Mouse (Mus musculus): Measurements from ENCODE around the gene Glod5. TPM values are rescaled to one million over a fixed set of nuclear protein-coding genes. Genes with fewer than 3 reads are reported as not detected.

Gene Glod5
- total RNA-seq, 1 experiment from 2014 or later = not detected

- ATAC-seq (replicated peaks; ENCODE audit: low read depth, poor library complexity, severe bottlenecking) = peak; percentile 89
Measured at GRCm38 (mm10) chrX:7971292-7971691, 47.0 kb downstream of the Glod5 start.

GRCm38 (mm10) chrX:7968899-7969298, 49.4 kb downstream of the Glod5 start:
- no peak for ATAC-seq (replicated peaks; ENCODE audit: low read depth, poor library complexity, severe bottlenecking)

GRCm38 (mm10) chrX:7968226-7968625, 50.1 kb downstream of the Glod5 start:
- ATAC-seq (replicated peaks; ENCODE audit: low read depth, poor library complexity, severe bottlenecking) = peak; percentile 26; the same call in 1 of the 2 replicates

- ATAC-seq (replicated peaks; ENCODE audit: low read depth, poor library complexity, severe bottlenecking) = peak; percentile 46
Measured at GRCm38 (mm10) chrX:7967596-7968201, 50.6 kb downstream of the Glod5 start.

- ATAC-seq (replicated peaks; ENCODE audit: low read depth, poor library complexity, severe bottlenecking) = no peak
Measured at GRCm38 (mm10) chrX:7966161-7966560, 52.1 kb downstream of the Glod5 start.

GRCm38 (mm10) chrX:7963829-7964626, 54.3 kb downstream of the Glod5 start:
- peak; percentile 54 for ATAC-seq (replicated peaks; ENCODE audit: low read depth, poor library complexity, severe bottlenecking)

- no peak for ATAC-seq (replicated peaks; ENCODE audit: low read depth, poor library complexity, severe bottlenecking)
Measured at GRCm38 (mm10) chrX:7958868-7959267, 59.4 kb downstream of the Glod5 start.

Other genes starting within 250 kb of the Glod5 start
- 73.1 and 85.8 TPM in 2 replicates for gene Gripap1, start 228.7 kb downstream of the Glod5 start, total RNA-seq (2017)
- gene Kcnd1, start 196.2 kb downstream of the Glod5 start, total RNA-seq (2017) = 0.91 TPM in 1 of 2 replicates, not detected in the other
- gene Otud5, start 177.1 kb downstream of the Glod5 start, total RNA-seq (2017) = 57.0 and 57.9 TPM in 2 replicates
- 2.2 and 5.0 TPM in 2 replicates for gene Pim2, start 140.2 kb downstream of the Glod5 start, total RNA-seq (2017)
- gene Slc35a2, start 134.5 kb downstream of the Glod5 start, total RNA-seq (2017) = 10.5 and 13.2 TPM in 2 replicates
- gene Pqbp1, start 119.2 kb downstream of the Glod5 start, total RNA-seq (2017) = 156 and 162 TPM in 2 replicates
- 42.2 and 54.8 TPM in 2 replicates for gene Timm17b, start 119.1 kb downstream of the Glod5 start, total RNA-seq (2017)
- gene Gm10491, start 110.7 kb downstream of the Glod5 start, total RNA-seq (2017) = not detected in 2 replicates
- gene Gm10490, start 109.0 kb downstream of the Glod5 start, total RNA-seq (2017) = not detected in 2 replicates
- not detected in 2 replicates for gene Pcsk1n, start 98.7 kb downstream of the Glod5 start, total RNA-seq (2017)
- gene Eras, start 89.9 kb downstream of the Glod5 start, total RNA-seq (2017) = not detected in 2 replicates
- 11.0 and 13.1 TPM in 2 replicates for gene Hdac6, start 70.6 kb downstream of the Glod5 start, total RNA-seq (2017)
- gene Gata1, start 40.4 kb downstream of the Glod5 start, total RNA-seq (2017) = 46.7 and 51.4 TPM in 2 replicates
- 60.0 and 70.0 TPM in 2 replicates for gene Suv39h1, start 56.3 kb upstream of the Glod5 start, total RNA-seq (2017)
- 68.8 and 74.5 TPM in 2 replicates for gene Was, start 72.0 kb upstream of the Glod5 start, total RNA-seq (2017)
- gene Wdr13, start 114.4 kb upstream of the Glod5 start, total RNA-seq (2017) = 25.8 and 29.6 TPM in 2 replicates
- 1,314 and 1,321 TPM in 2 replicates for gene Rbm3, start 127.4 kb upstream of the Glod5 start, total RNA-seq (2017)
- gene Tbc1d25, start 157.7 kb upstream of the Glod5 start, total RNA-seq (2017) = 5.2 and 7.3 TPM in 2 replicates
- 58.5 and 66.5 TPM in 2 replicates for gene Ebp, start 175.0 kb upstream of the Glod5 start, total RNA-seq (2017)
- 0.05 TPM in 1 of 2 replicates, not detected in the other for gene Porcn, start 188.0 kb upstream of the Glod5 start, total RNA-seq (2017)
- gene Ftsj1, start 233.9 kb upstream of the Glod5 start, total RNA-seq (2017) = 20.6 and 26.4 TPM in 2 replicates

Measured in common myeloid progenitor, adult 5-6 weeks (primary cell).